Mouse (Mus musculus) cerebellum, adult 2 months (tissue): ENCODE results near the gene Clba1.

Source experiments
- CTCF ChIP-seq: fragments of 200-500 bp; IDR thresholded peaks from 2 replicates; pipeline ENCODE4 v1.5.1; 2011; ENCODE audit warnings: low read depth, mild to moderate bottlenecking, control low read depth, low read length, moderate library complexity, borderline replicate concordance; ENCODE audit not compliant: insufficient read depth
- POLR2A ChIP-seq: fragments of 200-500 bp; IDR thresholded peaks from 2 replicates; pipeline ENCODE4 v1.6.1; 2011; ENCODE audit warnings: low read length, control low read depth, borderline replicate concordance; ENCODE audit not compliant: insufficient read depth

DNA sequence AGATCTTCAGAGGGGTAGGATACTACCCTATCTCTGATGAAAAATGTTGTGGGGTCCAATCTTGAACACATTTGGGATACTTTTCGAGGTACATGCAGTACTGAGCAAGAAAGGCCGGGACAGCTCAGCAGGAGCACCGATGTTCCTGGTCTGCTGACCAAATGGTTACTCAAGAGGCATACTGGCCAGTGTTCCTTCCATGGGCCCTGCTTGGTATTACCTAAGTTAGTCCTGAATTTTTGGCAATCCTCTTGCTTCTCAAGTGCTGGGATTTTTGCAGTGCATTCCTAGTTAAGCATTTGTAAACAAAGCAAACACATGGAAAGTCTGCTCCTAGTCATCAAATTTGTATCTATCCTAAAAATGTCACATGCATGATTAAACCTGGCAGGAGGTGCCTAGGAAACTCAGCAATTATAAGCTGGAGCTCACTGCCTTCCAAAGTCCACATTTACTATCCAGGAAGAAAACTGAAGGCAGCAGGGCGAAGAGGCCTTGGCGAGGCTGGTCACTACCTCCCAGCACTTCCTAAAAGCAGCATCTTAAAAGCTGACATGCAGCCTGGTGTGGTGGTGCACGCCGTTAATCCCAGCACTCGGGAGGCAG is 10.4 kb downstream of the Clba1 start:
- TF ChIP-seq CTCF (no peak), POLR2A (no peak)
